Mouse (Mus musculus): ENCODE results near the gene Gm14401.
"Not testable (repeated sequence)": the region's sequence is repeated elsewhere in the genome, so short reads cannot be mapped to it uniquely, and the experiment has no call there.

Gm14401 gene

DNA sequence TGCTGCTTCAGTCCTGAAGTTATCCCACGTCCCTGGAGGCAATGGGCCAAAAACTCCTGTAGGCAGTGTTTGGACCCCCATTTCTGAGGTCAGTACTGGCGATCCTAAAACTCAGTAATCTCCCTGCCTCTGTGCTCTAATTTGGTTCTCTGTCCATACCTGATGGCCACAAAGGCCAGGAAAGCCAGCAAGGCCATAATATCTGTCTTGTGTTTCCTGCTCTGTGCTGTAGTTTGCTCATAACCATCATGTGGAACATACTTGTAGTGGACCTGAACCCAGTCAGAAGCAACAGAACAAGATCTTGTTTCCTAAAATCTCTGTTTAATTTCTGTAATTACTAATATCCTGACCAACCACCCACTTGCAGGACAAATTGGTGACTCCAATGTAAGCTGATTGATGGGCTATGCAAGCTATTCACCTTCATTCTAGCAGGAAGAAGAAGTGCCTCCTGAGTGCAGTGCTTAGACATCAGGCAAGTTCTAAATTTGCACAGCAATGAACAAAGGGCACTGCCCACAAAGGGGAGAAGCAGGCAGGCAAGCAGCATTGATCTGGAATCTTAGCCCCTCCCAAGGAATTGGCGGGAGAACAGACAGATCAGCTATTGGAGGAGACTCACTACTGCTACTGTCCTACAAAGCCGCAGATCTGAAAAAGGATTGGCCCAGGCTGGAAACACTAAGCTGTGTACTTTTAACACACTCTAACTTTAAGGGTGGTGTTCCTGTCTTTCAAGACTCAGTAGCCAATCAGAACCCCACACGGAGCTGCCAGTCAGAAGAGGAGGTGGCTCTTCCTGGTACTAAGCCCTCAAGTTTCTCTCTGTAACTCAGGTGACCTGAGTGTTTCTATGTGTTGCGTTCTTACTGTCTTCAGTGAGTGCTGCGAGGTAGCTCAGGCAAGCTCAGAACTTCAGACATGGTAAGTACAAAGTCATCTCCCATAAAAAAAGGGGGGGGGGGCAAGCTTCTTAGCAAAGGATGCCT is at the start of gene Gm14401:
Gene Gm14401 (plus strand): TSS at position 889 of the 992 bp plus-strand sequence.
- TF ChIP-seq GATA4 (IDR thresholded peaks at IDR 0.05; ENCODE audit: insufficient replicate concordance, low read length): not testable (repeated sequence)

All from liver, adult (tissue).